Mouse (Mus musculus): ENCODE results near the gene Pstpip1. TPM values are rescaled to one million over a fixed set of nuclear protein-coding genes. Genes with fewer than 3 reads are reported as not detected.

Gene Pstpip1
- polyA plus RNA-seq, 1 experiment from 2014 or later = 0.70 TPM

DNA sequence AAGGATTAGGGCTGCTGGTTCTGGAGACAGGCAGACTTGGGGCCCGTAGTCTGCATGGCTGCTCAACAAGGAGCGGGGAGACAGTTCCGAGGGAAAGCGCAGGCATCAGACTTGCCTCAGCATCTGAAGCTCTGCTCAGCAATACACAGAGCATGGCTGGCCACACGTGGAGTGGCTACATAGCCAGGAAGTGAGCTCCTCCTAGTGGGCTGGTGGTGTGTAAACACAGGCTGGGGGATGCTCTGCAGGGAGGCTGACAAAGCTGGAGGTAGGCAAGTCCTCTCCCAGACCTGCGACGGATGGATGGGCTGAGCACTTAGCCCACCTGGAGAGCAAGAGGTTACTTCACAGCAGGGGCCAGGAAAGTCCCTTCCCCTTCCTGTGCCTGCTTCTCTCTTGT lies 31.3 kb downstream of the Pstpip1 start:
- Histone ChIP-seq H3K9me3 (ENCODE audit: control insufficient read depth, low read length) (no peaks in the 10 kb centered on the region), H3K27me3 (replicated peaks; ENCODE audit: control insufficient read depth, insufficient read depth, low read length) (no peaks in the 10 kb centered on the region), H3K4me3 (replicated peaks; ENCODE audit: low read length) (no peak overlapping the region), H3K4me1 (replicated peaks; ENCODE audit: control insufficient read depth, insufficient read depth, low read length) (peaks cover 11% of the 10 kb centered on the region), H3K9ac (replicated peaks; ENCODE audit: low read depth, low read length) (no peak overlapping the region), H3K36me3 (ENCODE audit: control insufficient read depth, insufficient read depth) (no peaks in the 10 kb centered on the region), H3K4me2 (ENCODE audit: low read length) (no peak overlapping the region), H3K27ac (ENCODE audit: low read length) (no peak overlapping the region)
- ATAC-seq = peak; percentile 41; the same call in 1 of the 2 replicates
- WGBS = 26% methylated on average over 7 of the region's 7 CpGs

DNA sequence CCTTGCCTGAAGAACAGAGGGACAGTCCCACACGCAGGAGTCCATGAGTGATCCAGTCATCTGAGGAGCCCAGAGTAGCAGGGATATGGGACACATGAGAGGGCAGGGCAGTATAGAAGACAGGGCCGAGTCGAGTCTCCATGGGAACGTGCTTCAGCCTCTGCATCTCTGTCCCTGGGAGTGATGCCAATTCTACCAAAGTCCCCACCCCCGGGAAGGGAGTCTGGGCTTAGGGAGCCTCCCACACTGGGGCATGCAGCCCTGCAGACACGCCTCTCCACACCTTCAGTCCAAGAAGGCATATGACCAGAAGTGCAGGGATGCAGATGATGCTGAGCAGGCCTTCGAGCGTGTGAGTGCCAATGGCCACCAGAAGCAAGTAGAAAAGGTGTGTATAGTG lies 33.2 kb downstream of the Pstpip1 start:
- peaks cover 11% of the 10 kb centered on the region for H3K4me1 ChIP-seq (replicated peaks; ENCODE audit: control insufficient read depth, insufficient read depth, low read length)
- H3K27me3 ChIP-seq (replicated peaks; ENCODE audit: control insufficient read depth, insufficient read depth, low read length) = no peaks in the 10 kb centered on the region
- ATAC-seq = peak; percentile 16; the same call in 1 of the 2 replicates
- no peak overlapping the region for H3K27ac ChIP-seq (ENCODE audit: low read length)
- H3K9ac ChIP-seq (replicated peaks; ENCODE audit: low read depth, low read length) = no peak overlapping the region
- no peaks in the 10 kb centered on the region for H3K36me3 ChIP-seq (ENCODE audit: control insufficient read depth, insufficient read depth)
- no peaks in the 10 kb centered on the region for H3K9me3 ChIP-seq (ENCODE audit: control insufficient read depth, low read length)
- H3K4me2 ChIP-seq (ENCODE audit: low read length) = no peak overlapping the region
- WGBS = 30% methylated on average over 8 of the region's 8 CpGs
- no peak overlapping the region for H3K4me3 ChIP-seq (replicated peaks; ENCODE audit: low read length)

DNA sequence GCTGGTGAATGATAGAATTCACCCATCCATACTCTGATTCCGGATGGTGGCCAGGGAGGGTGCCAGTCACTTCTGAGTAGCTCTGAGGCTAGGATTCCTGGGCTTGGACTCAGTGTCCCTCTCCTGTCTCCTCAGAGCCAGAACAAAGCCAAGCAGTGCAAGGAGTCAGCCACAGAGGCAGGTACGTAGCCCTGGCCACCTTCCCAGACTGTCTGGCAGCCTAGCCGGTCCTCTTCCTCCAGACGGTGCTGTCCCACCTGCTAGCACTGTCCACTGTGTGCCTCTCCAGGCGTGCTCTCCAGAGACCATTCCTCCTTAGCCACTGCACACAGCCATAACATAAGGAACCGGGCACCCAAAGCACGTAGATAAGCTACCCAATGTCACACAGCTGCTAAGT lies 33.9 kb downstream of the Pstpip1 start:
- Histone ChIP-seq H3K4me3 (replicated peaks; ENCODE audit: low read length) (no peak overlapping the region), H3K4me2 (ENCODE audit: low read length) (no peak overlapping the region), H3K9me3 (ENCODE audit: control insufficient read depth, low read length) (no peaks in the 10 kb centered on the region), H3K9ac (replicated peaks; ENCODE audit: low read depth, low read length) (no peak overlapping the region), H3K36me3 (ENCODE audit: control insufficient read depth, insufficient read depth) (peaks cover 3% of the 10 kb centered on the region), H3K4me1 (replicated peaks; ENCODE audit: control insufficient read depth, insufficient read depth, low read length) (peaks cover 10% of the 10 kb centered on the region), H3K27me3 (replicated peaks; ENCODE audit: control insufficient read depth, insufficient read depth, low read length) (no peaks in the 10 kb centered on the region), H3K27ac (ENCODE audit: low read length) (no peak overlapping the region)
- ATAC-seq = no peak
- WGBS = 56% methylated on average over 7 of the region's 7 CpGs

DNA sequence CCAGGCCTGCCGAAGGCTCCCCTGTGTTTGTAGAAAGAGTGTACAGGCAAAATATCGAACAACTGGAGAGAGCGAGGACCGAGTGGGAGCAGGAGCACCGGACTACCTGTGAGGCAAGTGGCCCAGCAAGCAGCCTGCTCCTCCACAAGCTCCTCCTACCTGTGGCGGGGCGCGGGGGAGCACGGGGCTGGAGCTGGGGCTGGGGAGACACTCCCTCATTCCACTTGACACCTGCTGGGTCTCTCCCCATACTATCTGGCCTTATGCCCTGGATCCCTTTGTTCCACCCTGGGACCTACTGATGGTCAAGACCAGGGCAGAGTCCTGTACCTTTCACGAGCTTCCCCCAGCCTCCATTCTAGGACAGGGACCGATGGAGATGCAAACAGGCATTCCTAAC lies 34.8 kb downstream of the Pstpip1 start:
- ATAC-seq = no peak
- H3K4me2 ChIP-seq (ENCODE audit: low read length) = no peak overlapping the region
- no peak overlapping the region for H3K9ac ChIP-seq (replicated peaks; ENCODE audit: low read depth, low read length)
- no peaks in the 10 kb centered on the region for H3K27me3 ChIP-seq (replicated peaks; ENCODE audit: control insufficient read depth, insufficient read depth, low read length)
- WGBS = 31% methylated on average over 11 of the region's 11 CpGs
- H3K27ac ChIP-seq (ENCODE audit: low read length) = no peak overlapping the region
- H3K36me3 ChIP-seq (ENCODE audit: control insufficient read depth, insufficient read depth) = peaks cover 5% of the 10 kb centered on the region
- H3K9me3 ChIP-seq (ENCODE audit: control insufficient read depth, low read length) = no peaks in the 10 kb centered on the region
- peaks cover 6% of the 10 kb centered on the region for H3K4me1 ChIP-seq (replicated peaks; ENCODE audit: control insufficient read depth, insufficient read depth, low read length)
- no peak overlapping the region for H3K4me3 ChIP-seq (replicated peaks; ENCODE audit: low read length)

DNA sequence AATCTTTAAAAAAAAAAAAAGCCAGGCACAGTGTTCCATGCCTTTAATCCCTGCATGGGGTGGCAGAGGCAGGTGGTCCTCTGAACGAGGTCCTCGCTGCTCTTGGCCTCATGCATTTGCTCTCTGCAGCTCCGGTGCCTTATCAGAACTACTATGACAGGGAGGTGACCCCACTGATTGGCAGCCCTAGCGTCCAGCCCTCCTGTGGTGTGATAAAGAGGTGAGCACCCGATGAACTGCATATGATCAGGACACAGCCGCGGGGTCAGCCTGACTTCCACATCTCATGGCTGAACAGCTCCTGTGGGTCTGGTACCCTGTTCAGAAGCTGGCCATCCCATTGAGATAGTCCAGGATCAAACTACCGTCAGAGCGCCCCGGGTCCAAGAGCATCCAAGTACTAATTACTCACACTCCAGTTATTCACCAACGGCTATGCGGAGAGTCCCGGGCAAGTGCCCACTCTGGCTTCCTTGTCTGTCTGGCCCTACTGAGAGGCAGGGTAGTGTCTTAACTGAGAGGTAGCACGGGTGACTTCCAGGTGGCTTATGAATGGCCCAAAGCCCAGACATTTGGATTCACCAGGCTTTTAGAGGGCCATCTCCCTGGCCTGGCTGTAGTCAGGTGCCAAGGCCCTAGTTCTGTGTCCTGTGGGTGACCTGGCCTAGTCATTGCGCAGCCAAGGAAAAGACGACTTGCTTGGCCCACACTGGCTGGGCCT lies 36.9 kb downstream of the Pstpip1 start:
- H3K36me3 ChIP-seq (ENCODE audit: control insufficient read depth, insufficient read depth) = peaks cover 9% of the 10 kb centered on the region
- H3K4me1 ChIP-seq (replicated peaks; ENCODE audit: control insufficient read depth, insufficient read depth, low read length) = peaks cover 6% of the 10 kb centered on the region
- no peaks in the 10 kb centered on the region for H3K27me3 ChIP-seq (replicated peaks; ENCODE audit: control insufficient read depth, insufficient read depth, low read length)
- ATAC-seq = no peak
- no peak overlapping the region for H3K9ac ChIP-seq (replicated peaks; ENCODE audit: low read depth, low read length)
- 86% methylated on average over 16 of the region's 16 CpGs for WGBS
- H3K9me3 ChIP-seq (ENCODE audit: control insufficient read depth, low read length) = no peaks in the 10 kb centered on the region
- no peak overlapping the region for H3K4me3 ChIP-seq (replicated peaks; ENCODE audit: low read length)
- H3K27ac ChIP-seq (ENCODE audit: low read length) = no peak overlapping the region
- no peak overlapping the region for H3K4me2 ChIP-seq (ENCODE audit: low read length)

DNA sequence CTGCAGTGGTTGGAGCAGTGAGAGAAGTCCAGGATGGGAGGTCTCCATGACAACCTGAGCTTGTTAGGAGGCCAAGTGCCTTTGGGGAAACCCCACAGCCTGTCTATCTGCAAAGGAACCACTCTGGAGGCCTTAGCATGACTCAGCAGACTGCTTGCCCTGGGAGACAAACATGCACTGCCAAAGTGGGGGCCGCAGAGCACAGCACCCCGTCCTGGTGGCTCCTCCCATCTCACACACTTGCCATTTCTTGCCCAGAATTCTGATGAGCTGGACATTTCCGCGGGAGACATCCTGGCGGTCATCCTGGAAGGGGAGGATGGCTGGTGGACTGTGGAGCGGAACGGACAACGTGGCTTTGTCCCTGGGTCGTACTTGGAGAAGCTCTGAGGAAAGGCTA lies 38.6 kb downstream of the Pstpip1 start:
- no peak for ATAC-seq
- Histone ChIP-seq H3K9ac (replicated peaks; ENCODE audit: low read depth, low read length) (no peak overlapping the region), H3K4me2 (ENCODE audit: low read length) (no peak overlapping the region), H3K27me3 (replicated peaks; ENCODE audit: control insufficient read depth, insufficient read depth, low read length) (no peaks in the 10 kb centered on the region), H3K27ac (ENCODE audit: low read length) (no peak overlapping the region), H3K36me3 (ENCODE audit: control insufficient read depth, insufficient read depth) (peaks cover 19% of the 10 kb centered on the region), H3K9me3 (ENCODE audit: control insufficient read depth, low read length) (no peaks in the 10 kb centered on the region), H3K4me3 (replicated peaks; ENCODE audit: low read length) (no peak overlapping the region), H3K4me1 (replicated peaks; ENCODE audit: control insufficient read depth, insufficient read depth, low read length) (no peaks in the 10 kb centered on the region)
- WGBS = 91% methylated on average over 9 of the region's 9 CpGs

DNA sequence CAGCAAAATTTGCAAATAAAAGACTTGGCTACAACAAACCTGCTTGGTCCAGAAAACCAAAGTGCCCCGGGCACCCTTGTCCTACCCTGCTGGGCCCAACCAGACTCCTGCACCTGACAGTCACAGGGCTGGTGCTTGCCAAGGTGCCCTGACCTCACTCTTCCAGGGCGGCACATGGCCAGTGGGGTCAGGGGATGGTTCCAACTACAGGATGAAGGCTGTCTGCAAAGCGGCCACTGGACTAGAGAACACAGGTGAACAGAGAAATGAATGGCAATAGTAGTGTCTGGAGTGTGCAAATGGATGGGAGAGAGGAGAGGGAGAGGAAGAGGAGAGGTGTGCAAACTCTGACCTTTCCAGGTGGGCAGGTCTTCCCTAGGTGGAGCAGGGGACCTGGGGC lies 40.2 kb downstream of the Pstpip1 start:
- no peaks in the 10 kb centered on the region for H3K9me3 ChIP-seq (ENCODE audit: control insufficient read depth, low read length)
- no peak overlapping the region for H3K27ac ChIP-seq (ENCODE audit: low read length)
- no peak overlapping the region for H3K4me2 ChIP-seq (ENCODE audit: low read length)
- H3K9ac ChIP-seq (replicated peaks; ENCODE audit: low read depth, low read length) = no peak overlapping the region
- H3K36me3 ChIP-seq (ENCODE audit: control insufficient read depth, insufficient read depth) = peaks cover 34% of the 10 kb centered on the region
- H3K4me3 ChIP-seq (replicated peaks; ENCODE audit: low read length) = no peak overlapping the region
- no peaks in the 10 kb centered on the region for H3K4me1 ChIP-seq (replicated peaks; ENCODE audit: control insufficient read depth, insufficient read depth, low read length)
- WGBS = 98% methylated on average over 3 of the region's 3 CpGs
- no peaks in the 10 kb centered on the region for H3K27me3 ChIP-seq (replicated peaks; ENCODE audit: control insufficient read depth, insufficient read depth, low read length)
- no peak for ATAC-seq

DNA sequence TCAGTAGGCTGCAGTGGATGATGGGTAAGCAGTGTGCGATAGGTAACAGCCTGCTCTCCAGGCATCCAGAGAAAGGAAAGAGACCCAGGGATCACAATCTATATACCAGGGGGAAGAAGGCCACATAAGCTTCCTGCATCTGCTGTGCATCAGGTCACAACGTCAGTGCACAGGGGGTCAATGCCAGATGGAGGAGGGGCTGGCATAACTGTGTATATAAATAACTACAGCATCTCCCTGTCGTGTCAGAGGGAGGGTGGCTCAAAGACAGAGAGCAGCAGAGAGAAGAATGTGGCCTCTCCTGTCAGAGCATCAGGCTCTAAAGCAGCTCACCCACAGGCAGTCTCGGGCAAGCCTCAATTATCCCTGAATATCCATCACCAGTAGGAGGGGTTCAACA lies 40.8 kb downstream of the Pstpip1 start:
- H3K27me3 ChIP-seq (replicated peaks; ENCODE audit: control insufficient read depth, insufficient read depth, low read length) = no peaks in the 10 kb centered on the region
- no peak overlapping the region for H3K9ac ChIP-seq (replicated peaks; ENCODE audit: low read depth, low read length)
- H3K4me2 ChIP-seq (ENCODE audit: low read length) = no peak overlapping the region
- ATAC-seq = no peak
- 71% methylated on average over 4 of the region's 4 CpGs for WGBS
- H3K36me3 ChIP-seq (ENCODE audit: control insufficient read depth, insufficient read depth) = peaks cover 38% of the 10 kb centered on the region
- no peak overlapping the region for H3K27ac ChIP-seq (ENCODE audit: low read length)
- H3K4me1 ChIP-seq (replicated peaks; ENCODE audit: control insufficient read depth, insufficient read depth, low read length) = no peaks in the 10 kb centered on the region
- no peaks in the 10 kb centered on the region for H3K9me3 ChIP-seq (ENCODE audit: control insufficient read depth, low read length)
- no peak overlapping the region for H3K4me3 ChIP-seq (replicated peaks; ENCODE audit: low read length)

DNA sequence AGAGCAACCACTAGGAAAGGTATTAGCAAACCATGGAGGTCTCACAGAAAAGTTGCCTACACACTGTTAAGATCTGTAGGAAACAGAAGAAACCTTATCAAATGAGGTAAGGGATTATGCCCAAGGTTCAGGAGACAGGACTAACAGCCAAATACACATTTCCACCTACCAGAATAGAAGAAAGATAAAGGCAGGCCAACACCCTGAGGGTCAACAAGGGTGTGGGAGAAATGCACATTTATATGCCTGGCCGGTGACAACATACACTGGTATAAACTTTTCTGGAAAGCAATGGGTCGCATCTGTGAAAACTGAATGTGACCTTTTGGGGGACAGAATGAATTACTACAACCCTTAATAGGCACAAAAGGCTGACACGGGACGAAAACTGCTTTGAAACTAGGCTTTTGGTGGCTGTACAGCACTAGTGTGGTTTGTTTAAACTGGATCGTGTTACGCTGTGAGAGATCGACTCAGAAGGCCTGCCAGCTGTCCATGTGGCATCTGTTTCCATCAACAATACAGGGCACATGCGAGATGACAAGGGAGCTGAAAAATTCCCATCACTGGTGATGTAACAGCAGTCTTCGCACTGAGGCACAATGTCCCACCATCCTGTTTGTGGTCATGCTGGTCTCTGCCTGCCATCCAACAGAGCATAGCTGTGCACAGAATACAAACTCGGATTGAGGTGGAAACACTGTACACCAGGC lies 42.2 kb downstream of the Pstpip1 start:
- no peaks in the 10 kb centered on the region for H3K27me3 ChIP-seq (replicated peaks; ENCODE audit: control insufficient read depth, insufficient read depth, low read length)
- H3K4me1 ChIP-seq (replicated peaks; ENCODE audit: control insufficient read depth, insufficient read depth, low read length) = no peaks in the 10 kb centered on the region
- H3K9me3 ChIP-seq (ENCODE audit: control insufficient read depth, low read length) = no peaks in the 10 kb centered on the region
- peaks cover 41% of the 10 kb centered on the region for H3K36me3 ChIP-seq (ENCODE audit: control insufficient read depth, insufficient read depth)
- no peak overlapping the region for H3K4me2 ChIP-seq (ENCODE audit: low read length)
- no peak for ATAC-seq
- WGBS = 77% methylated on average over 10 of the region's 10 CpGs
- H3K4me3 ChIP-seq (replicated peaks; ENCODE audit: low read length) = no peak overlapping the region
- H3K27ac ChIP-seq (ENCODE audit: low read length) = no peak overlapping the region
- no peak overlapping the region for H3K9ac ChIP-seq (replicated peaks; ENCODE audit: low read depth, low read length)

Data from forebrain, embryonic 16.5 days (tissue).